17 mouse cellular contexts compared by ENCODE assay signal in genomic region chr17:42480173-42480991, GRCm38 (mm10).
DNase-seq lines count a peak whose midpoint lies in the region; ATAC-seq and TF ChIP-seq lines count a peak whose summit lies in the region.
"Had no signal": no experiment of that assay in that cellular context is flagged by ENCODE, and none has a peak within 500 bp of the region (broad histone marks: within the 10 kb centered on the region; RNA-seq: fewer than 3 reads in every experiment).

No protein-coding gene starts in this region.

- no peaks in the 10 kb centered on the region for H3K4me1 ChIP-seq in kidney, embryonic 15.5 days
- no peaks in the 10 kb centered on the region for H3K4me1 ChIP-seq in heart, embryonic 10.5 days
- H3K4me1 ChIP-seq: heart, embryonic 13.5 days; hindbrain, embryonic 10.5 days; limb, embryonic 15.5 days; midbrain, embryonic 12.5 days had no signal

- H3K36me3 ChIP-seq in kidney, embryonic 15.5 days = no peaks in the 10 kb centered on the region
- H3K36me3 ChIP-seq in C2C12 (ENCODE audit: control insufficient read depth, insufficient read depth) = no peaks in the 10 kb centered on the region
- no peaks in the 10 kb centered on the region for H3K36me3 ChIP-seq in heart, embryonic 10.5 days
- H3K36me3 ChIP-seq: G1E; heart, embryonic 13.5 days; hindbrain, embryonic 10.5 days; limb, embryonic 15.5 days; midbrain, embryonic 12.5 days had no signal

- 0 out of 2 replicates have a peak overlapping the region, but pooled peaks have one; percentile 1 for H3K27ac ChIP-seq in kidney, embryonic 15.5 days
- no peak overlapping the region for H3K27ac ChIP-seq in heart, embryonic 10.5 days
- H3K27ac ChIP-seq: heart, embryonic 13.5 days; hindbrain, embryonic 10.5 days; limb, embryonic 15.5 days; midbrain, embryonic 12.5 days; stomach, postnatal 0 days had no signal

- no peak for DNase-seq in cerebellum, postnatal 36 days
- DNase-seq in kidney, postnatal 4 days = no peak
- peak; percentile 2 for DNase-seq in forelimb bud, embryonic 11.5 days (ENCODE audit: low read depth, low spot score)
- DNase-seq in heart, embryonic 10.5 days (ENCODE audit: low spot score) = no peak
- DNase-seq: liver, postnatal 0 days; lung, postnatal 4 days; thymus, postnatal 36 days had no signal

- no peak overlapping the region for H3K4me2 ChIP-seq in kidney, embryonic 15.5 days
- H3K4me2 ChIP-seq: heart, embryonic 13.5 days; limb, embryonic 15.5 days; midbrain, embryonic 12.5 days had no signal

- H3K27me3 ChIP-seq in kidney, embryonic 15.5 days = peaks cover 6% of the 10 kb centered on the region; the same call in 1 of the 2 replicates
- no peaks in the 10 kb centered on the region for H3K27me3 ChIP-seq in C2C12 (ENCODE audit: control insufficient read depth, insufficient read depth, insufficient read length)
- no peaks in the 10 kb centered on the region for H3K27me3 ChIP-seq in heart, embryonic 10.5 days (ENCODE audit: insufficient read depth, poor library complexity, severe bottlenecking)
- H3K27me3 ChIP-seq: heart, embryonic 13.5 days; limb, embryonic 15.5 days; midbrain, embryonic 12.5 days had no signal

- H3K9ac ChIP-seq in kidney, embryonic 15.5 days = no peak overlapping the region
- H3K9ac ChIP-seq: heart, embryonic 13.5 days; limb, embryonic 15.5 days; liver, postnatal 0 days; midbrain, embryonic 12.5 days had no signal

- H3K79me3 ChIP-seq in C2C12 (ENCODE audit: low read depth) = no peaks in the 10 kb centered on the region

- no peak overlapping the region for H3K4me3 ChIP-seq in kidney, embryonic 15.5 days (replicated peaks)
- H3K4me3 ChIP-seq in C2C12 (ENCODE audit: insufficient read depth, poor library complexity, severe bottlenecking) = no peak overlapping the region
- H3K4me3 ChIP-seq in heart, embryonic 10.5 days = no peak overlapping the region
- H3K4me3 ChIP-seq: heart, embryonic 13.5 days; hindbrain, embryonic 10.5 days; limb, embryonic 15.5 days; midbrain, embryonic 12.5 days had no signal

- H3ac ChIP-seq in C2C12 (ENCODE audit: control insufficient read depth, insufficient read length, low read depth) = no peak overlapping the region

- TF ChIP-seq CTCF in C2C12 (IDR thresholded peaks at IDR 0.05; ENCODE audit: control insufficient read depth, insufficient read depth, insufficient read length) = no peak

- H3K79me2 ChIP-seq in C2C12 (ENCODE audit: control insufficient read depth, insufficient read depth) = no peaks in the 10 kb centered on the region

- ATAC-seq in cerebellum, adult (ENCODE audit: insufficient number of reproducible peaks, low FRiP score, low TSS enrichment) = peak; percentile 56; the same call in 1 of the 2 replicates
- peak; percentile 93 for ATAC-seq in kidney, embryonic 15.5 days (replicated peaks; ENCODE audit: low FRiP score)
- no peak for ATAC-seq in activated CD4-positive, CD25-positive, alpha-beta regulatory T cell, adult 4 months
- ATAC-seq: liver, postnatal 0 days had no signal

- no peaks in the 10 kb centered on the region for H3K9me3 ChIP-seq in kidney, embryonic 15.5 days (replicated peaks)
- H3K9me3 ChIP-seq in heart, embryonic 10.5 days = no peaks in the 10 kb centered on the region
- H3K9me3 ChIP-seq: heart, embryonic 13.5 days; hindbrain, embryonic 10.5 days; limb, embryonic 15.5 days; midbrain, embryonic 12.5 days had no signal

- 48% methylated on average over 5 of the region's 5 CpGs for WGBS in kidney, embryonic 15.5 days
- 77% methylated on average over 5 of the region's 5 CpGs for WGBS in heart, embryonic 10.5 days

TF ChIP-seq in C2C12, 6 proteins besides CTCF, POLR2A, EP300 and RAD21:
- peak; percentile 74 for TF ChIP-seq USF1 (IDR thresholded peaks at IDR 0.05; ENCODE audit: low read depth)
- TF ChIP-seq FOSL1 (IDR thresholded peaks at IDR 0.05; ENCODE audit: insufficient read depth, low read length, poor library complexity, severe bottlenecking) = peak; percentile 14
- TF ChIP-seq MYOD1 (IDR thresholded peaks at IDR 0.05; ENCODE audit: control insufficient read depth, insufficient read length, low read depth) = no peak
- TF ChIP-seq CEBPB (IDR thresholded peaks at IDR 0.05; ENCODE audit: low read depth) = peak; percentile 87
